Mouse (Mus musculus): ENCODE data around the gene Espl1. TPM values are rescaled to one million over a fixed set of nuclear protein-coding genes. Genes with fewer than 3 reads are reported as not detected.

The Espl1 gene
- 17.7 and 18.0 TPM in 2 replicates for polyA plus RNA-seq (2015; fragmentation: Nextera tagmentation; extraction: Ambion mirVana)

- DNase-seq (ENCODE audit: low spot score): peak; percentile 93
Observed at GRCm38 (mm10) chr15:102295633-102296367, at the start of gene Espl1. Gene Espl1, plus strand, starts transcription at chr15:102296266.

- peak; percentile 60 for DNase-seq (ENCODE audit: low spot score)
Observed at GRCm38 (mm10) chr15:102246866-102247251, 49.2 kb upstream of the Espl1 start.

- DNase-seq (ENCODE audit: low spot score): no peak
Observed at GRCm38 (mm10) chr15:102247252-102248130, 48.6 kb upstream of the Espl1 start.

- no peak for DNase-seq (ENCODE audit: low spot score)
Observed at GRCm38 (mm10) chr15:102248131-102248811, 47.8 kb upstream of the Espl1 start.

GRCm38 (mm10) chr15:102248812-102249191 lies 47.3 kb upstream of the Espl1 start:
- no peak for DNase-seq (ENCODE audit: low spot score)

- DNase-seq (ENCODE audit: low spot score): no peak
Observed at GRCm38 (mm10) chr15:102249251-102249691, 46.8 kb upstream of the Espl1 start.

GRCm38 (mm10) chr15:102249967-102250366 lies 46.1 kb upstream of the Espl1 start:
- DNase-seq (ENCODE audit: low spot score): no peak

- no peak for DNase-seq (ENCODE audit: low spot score)
Observed at GRCm38 (mm10) chr15:102250521-102250920, 45.5 kb upstream of the Espl1 start.

GRCm38 (mm10) chr15:102255547-102256255 lies 40.4 kb upstream of the Espl1 start:
- no peak for DNase-seq (ENCODE audit: low spot score)

GRCm38 (mm10) chr15:102256431-102257201 lies 39.5 kb upstream of the Espl1 start:
- no peak for DNase-seq (ENCODE audit: low spot score)

- DNase-seq (ENCODE audit: low spot score): no peak
Observed at GRCm38 (mm10) chr15:102257202-102258075, 38.6 kb upstream of the Espl1 start, which contains the start of gene Rarg. Gene Rarg, minus strand, starts transcription at chr15:102257517.

GRCm38 (mm10) chr15:102258076-102258470 lies 38.0 kb upstream of the Espl1 start:
- no peak for DNase-seq (ENCODE audit: low spot score)

GRCm38 (mm10) chr15:102258581-102259253 lies 37.3 kb upstream of the Espl1 start:
- DNase-seq (ENCODE audit: low spot score): no peak

- DNase-seq (ENCODE audit: low spot score): no peak
Observed at GRCm38 (mm10) chr15:102262582-102262981, 33.5 kb upstream of the Espl1 start.

- no peak for DNase-seq (ENCODE audit: low spot score)
Observed at GRCm38 (mm10) chr15:102263037-102263436, 33.0 kb upstream of the Espl1 start.

- DNase-seq (ENCODE audit: low spot score): no peak
Observed at GRCm38 (mm10) chr15:102265548-102265947, 30.5 kb upstream of the Espl1 start.

GRCm38 (mm10) chr15:102270274-102270960 lies 25.6 kb upstream of the Espl1 start, which contains the start of gene Gm9918:
Gene Gm9918, plus strand, starts transcription at chr15:102270563.
- DNase-seq (ENCODE audit: low spot score): no peak

GRCm38 (mm10) chr15:102271441-102271840 lies 24.6 kb upstream of the Espl1 start:
- DNase-seq (ENCODE audit: low spot score): no peak

All from thymus, postnatal 0 days (tissue).